33 mouse cellular contexts compared by ENCODE assay signal in the genomic region with DNA sequence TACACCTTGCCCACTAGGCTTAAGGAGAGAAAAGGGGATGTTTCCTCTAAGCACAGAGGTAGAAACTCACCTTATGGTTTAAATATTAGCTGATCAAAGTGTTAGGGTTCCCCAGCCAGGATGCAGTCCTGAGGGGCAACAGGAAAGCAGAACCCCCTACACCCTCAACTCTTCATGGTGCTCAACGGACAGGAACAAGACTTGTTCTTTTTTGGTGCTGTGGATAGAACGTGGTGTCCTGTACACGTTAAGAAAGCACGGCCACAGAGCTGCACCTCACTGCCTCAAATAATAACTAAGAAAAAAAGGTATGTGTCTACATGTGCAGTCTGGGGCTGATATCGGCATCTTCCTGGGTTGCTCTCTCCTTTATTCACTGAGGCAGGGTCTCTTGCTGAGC. TPM values are rescaled to one million over a fixed set of nuclear protein-coding genes. Genes with fewer than 3 reads are reported as not detected.
"Had no signal": no experiment of that assay in that cellular context is flagged by ENCODE, and none has a peak within 500 bp of the region (broad histone marks: within the 10 kb centered on the region; RNA-seq: fewer than 3 reads in every experiment).

No protein-coding gene starts in this region.

- H3K9ac ChIP-seq: embryonic facial prominence, embryonic 12.5 days; embryonic facial prominence, embryonic 13.5 days; embryonic facial prominence, embryonic 15.5 days; forebrain, embryonic 12.5 days; forebrain, embryonic 13.5 days; forebrain, embryonic 15.5 days; forebrain, postnatal 0 days had no signal

- ATAC-seq: forebrain, embryonic 13.5 days; forebrain, embryonic 14.5 days; forebrain, embryonic 15.5 days; forebrain, embryonic 16.5 days; forebrain, postnatal 0 days had no signal

- DNase-seq: cerebellum, adult 2 months; cerebellum, adult 8-10 months; cerebellum, adult 9-10 months; cerebellum, adult 9-11 months; cerebellum, postnatal 10 days; cerebellum, postnatal 14 days; cerebellum, postnatal 25 days; cerebellum, postnatal 36 days; embryo, embryonic 11 days; forebrain, postnatal 0 days; gastrocnemius, adult 2 months; gastrocnemius, postnatal 10 days; gastrocnemius, postnatal 14 days; gastrocnemius, postnatal 25 days; gastrocnemius, postnatal 36 days; heart, adult 18-20 months had no signal

- H3K4me3 ChIP-seq: embryonic facial prominence, embryonic 10.5 days; embryonic facial prominence, embryonic 12.5 days; embryonic facial prominence, embryonic 13.5 days; embryonic facial prominence, embryonic 15.5 days; erythroblast, embryonic 14.5 days; forebrain, embryonic 10.5 days; forebrain, embryonic 12.5 days; forebrain, embryonic 13.5 days; forebrain, embryonic 15.5 days; gastrocnemius, adult 2 months had no signal

- H3K4me1 ChIP-seq: embryonic facial prominence, embryonic 12.5 days; embryonic facial prominence, embryonic 13.5 days; embryonic facial prominence, embryonic 15.5 days; forebrain, embryonic 10.5 days; forebrain, embryonic 12.5 days; forebrain, embryonic 13.5 days; forebrain, embryonic 15.5 days had no signal

- H3K27ac ChIP-seq: embryonic facial prominence, embryonic 10.5 days; embryonic facial prominence, embryonic 12.5 days; embryonic facial prominence, embryonic 13.5 days; embryonic facial prominence, embryonic 15.5 days; forebrain, embryonic 10.5 days; forebrain, embryonic 12.5 days; forebrain, embryonic 13.5 days; forebrain, embryonic 15.5 days; gastrocnemius, adult 2 months had no signal

- H3K27me3 ChIP-seq: embryonic facial prominence, embryonic 12.5 days had no signal

- H3K9me3 ChIP-seq: embryonic facial prominence, embryonic 10.5 days; embryonic facial prominence, embryonic 12.5 days; embryonic facial prominence, embryonic 13.5 days; embryonic facial prominence, embryonic 15.5 days; forebrain, embryonic 10.5 days; forebrain, embryonic 12.5 days; forebrain, embryonic 13.5 days; forebrain, embryonic 15.5 days had no signal

- H3K4me2 ChIP-seq: embryonic facial prominence, embryonic 12.5 days; embryonic facial prominence, embryonic 13.5 days; embryonic facial prominence, embryonic 15.5 days; forebrain, embryonic 12.5 days; forebrain, embryonic 13.5 days; forebrain, embryonic 15.5 days had no signal

- H3K36me3 ChIP-seq: embryonic facial prominence, embryonic 10.5 days; embryonic facial prominence, embryonic 12.5 days; embryonic facial prominence, embryonic 13.5 days; embryonic facial prominence, embryonic 15.5 days; forebrain, embryonic 10.5 days; forebrain, embryonic 12.5 days; forebrain, embryonic 15.5 days had no signal

RNA-seq across cellular contexts. Expression of a gene that starts 53.3 kb away (rescaled TPM):
- total RNA-seq: gastrocnemius, adult 18-20 months; gastrocnemius, adult 2 months; gastrocnemius, adult 8-10 months; gastrocnemius, postnatal 10 days; gastrocnemius, postnatal 25 days; gastrocnemius, postnatal 36 days; gastrocnemius, postnatal 4 days; granulocyte monocyte progenitor cell, adult 5-6 weeks; heart, adult 18-20 months; heart, adult 8-10 months had no signal
- polyA plus RNA-seq: cerebellum, adult 2 months; embryonic facial prominence, embryonic 11.5 days; embryonic facial prominence, embryonic 13.5 days; erythroblast, embryonic 14.5 days; forebrain, embryonic 12.5 days had no signal
